Mouse (Mus musculus) liver, embryonic 16.5 days (tissue): ENCODE measurements around the gene Cyb561d2. TPM values are rescaled to one million over a fixed set of nuclear protein-coding genes. Genes with fewer than 3 reads are reported as not detected.

ENCODE experiments used
- ATAC-seq: fragments of 200-750 bp; cut with Nextera tagmentation; 2 replicates; pipeline ENCODE4 v1.8.0; 2017; ENCODE audit warnings: low read depth, mild to moderate bottlenecking, moderate number of reproducible peaks, moderate library complexity
- H3K27ac ChIP-seq: fragments of 300-500 bp; sonication (generic); 2 replicates; pipeline ENCODE4 v1.5.1; 2014; ENCODE audit warnings: mild to moderate bottlenecking, low read length
- H3K27me3 ChIP-seq: fragments of 300-500 bp; sonication (generic); 2 replicates; pipeline ENCODE4 v1.6.1; 2014; ENCODE audit warnings: low read depth, low read length, mixed read lengths; ENCODE audit not compliant: control insufficient read depth, insufficient read depth
- H3K36me3 ChIP-seq: fragments of 300-500 bp; sonication (generic); 2 replicates; pipeline ENCODE4 v1.6.1; 2014; ENCODE audit warnings: mild to moderate bottlenecking; ENCODE audit not compliant: control insufficient read depth, insufficient read depth
- H3K4me1 ChIP-seq: fragments of 300-500 bp; sonication (generic); 2 replicates; pipeline ENCODE4 v1.6.1; 2014; ENCODE audit warnings: low read depth, low read length, mixed read lengths; ENCODE audit not compliant: control insufficient read depth
- H3K4me2 ChIP-seq: fragments of 300-500 bp; sonication (generic); 2 replicates; pipeline ENCODE4 v1.6.1; 2014; ENCODE audit warnings: low read depth, low read length, mixed read lengths
- H3K4me3 ChIP-seq: fragments of 300-500 bp; sonication (generic); 2 replicates; pipeline ENCODE4 v1.5.1; 2014; ENCODE audit warnings: low read depth, mild to moderate bottlenecking, low read length
- H3K9ac ChIP-seq: fragments of 300-500 bp; sonication (generic); 2 replicates; pipeline ENCODE4 v1.6.1; 2014; ENCODE audit warnings: low read depth, low read length
- H3K9me3 ChIP-seq: fragments of 300-500 bp; sonication (generic); replicated peaks from 2 replicates; pipeline ENCODE4 v1.6.1; 2016; ENCODE audit warnings: low read length; ENCODE audit not compliant: control insufficient read depth
- WGBS: fragments of 180-500 bp; shearing (Covaris S2); extraction: QIAGEN DNeasy Blood & Tissue Kit; methylation state at CpG from one replicate; pipeline ENCODE4 v1.1.7; 2014; ENCODE audit not compliant: insufficient replicate concordance; 5-methylcytosine and 5-hydroxymethylcytosine counted together
- polyA plus RNA-seq: library from polyadenylated mRNA; unstranded; fragments of >200 nt; fragmentation: Nextera tagmentation; extraction: Ambion mirVana; gene quantifications from 2 replicates; pipeline ENCODE4 v1.2.1, GENCODE M21; 2015

The Cyb561d2 gene
- polyA plus RNA-seq, 1 experiment from 2014 or later, result 11.2 TPM

- H3K27ac ChIP-seq, result no peak overlapping the region
- peaks cover 41% of the 10 kb centered on the region for H3K4me1 ChIP-seq
- WGBS, result 78% methylated on average over 10 of the region's 10 CpGs
- no peaks in the 10 kb centered on the region; the same call in 1 of the 2 replicates for H3K36me3 ChIP-seq
- no peak for ATAC-seq
- H3K9me3 ChIP-seq, result no peaks in the 10 kb centered on the region
- H3K9ac ChIP-seq, result no peak overlapping the region
- H3K4me2 ChIP-seq, result no peak overlapping the region
- H3K27me3 ChIP-seq, result peaks cover 20% of the 10 kb centered on the region; the same call in 1 of the 2 replicates
- no peak overlapping the region for H3K4me3 ChIP-seq
Measured at GRCm38 (mm10) chr9:107548820-107549219, 6.8 kb upstream of the Cyb561d2 start.

GRCm38 (mm10) chr9:107547957-107548356, 6.0 kb upstream of the Cyb561d2 start:
- H3K9ac ChIP-seq, result no peak overlapping the region
- no peak overlapping the region for H3K27ac ChIP-seq
- H3K27me3 ChIP-seq, result peaks cover 20% of the 10 kb centered on the region; the same call in 1 of the 2 replicates
- H3K4me2 ChIP-seq, result no peak overlapping the region
- H3K36me3 ChIP-seq, result no peaks in the 10 kb centered on the region; the same call in 1 of the 2 replicates
- H3K4me3 ChIP-seq, result no peak overlapping the region
- H3K4me1 ChIP-seq, result peaks cover 35% of the 10 kb centered on the region
- WGBS, result 53% methylated on average over 5 of the region's 5 CpGs
- ATAC-seq, result no peak
- H3K9me3 ChIP-seq, result no peaks in the 10 kb centered on the region

- peak within 1 kb of the TSS; percentile 49 for H3K4me2 ChIP-seq
- no peak within 1 kb of the TSS for H3K27ac ChIP-seq
- no peaks in the 10 kb centered on the region for H3K9me3 ChIP-seq
- no peaks in the 10 kb centered on the region; the same call in 1 of the 2 replicates for H3K36me3 ChIP-seq
- H3K27me3 ChIP-seq, result peaks cover 18% of the 10 kb centered on the region; the same call in 1 of the 2 replicates
- 2% methylated on average over 20 of the region's 20 CpGs for WGBS
- peak; percentile 67 for ATAC-seq
- peaks cover 37% of the 10 kb centered on the region for H3K4me1 ChIP-seq
- no peak within 1 kb of the TSS for H3K9ac ChIP-seq
- H3K4me3 ChIP-seq, result 0 out of 2 replicates have a peak within 1 kb of the TSS, but pooled peaks have one; percentile 15
Measured at GRCm38 (mm10) chr9:107547026-107547425, 5.0 kb upstream of the Cyb561d2 start, which contains the start of gene Zmynd10. Gene Zmynd10 (plus strand): TSS chr9:107547298.

GRCm38 (mm10) chr9:107545602-107546001, 3.6 kb upstream of the Cyb561d2 start:
- Histone ChIP-seq H3K9me3 (no peaks in the 10 kb centered on the region), H3K4me1 (peaks cover 32% of the 10 kb centered on the region), H3K27me3 (peaks cover 10% of the 10 kb centered on the region; the same call in 1 of the 2 replicates), H3K36me3 (no peaks in the 10 kb centered on the region; the same call in 1 of the 2 replicates), H3K4me2 (no peak overlapping the region), H3K9ac (no peak overlapping the region), H3K27ac (no peak overlapping the region), H3K4me3 (no peak overlapping the region)
- ATAC-seq, result no peak
- WGBS, result 7% methylated on average over 3 of the region's 3 CpGs

- H3K27me3 ChIP-seq, result 0 out of 2 replicates have a peak, but pooled peaks cover 7% of the 10 kb centered on the region
- no peak overlapping the region for H3K4me2 ChIP-seq
- no peaks in the 10 kb centered on the region for H3K9me3 ChIP-seq
- H3K27ac ChIP-seq, result no peak overlapping the region
- H3K4me3 ChIP-seq, result no peak overlapping the region
- no peak overlapping the region for H3K9ac ChIP-seq
- H3K36me3 ChIP-seq, result no peaks in the 10 kb centered on the region; the same call in 1 of the 2 replicates
- H3K4me1 ChIP-seq, result peaks cover 32% of the 10 kb centered on the region
- WGBS, result 81% methylated on average over 10 of the region's 10 CpGs
- ATAC-seq, result no peak
Measured at GRCm38 (mm10) chr9:107545199-107545598, 3.2 kb upstream of the Cyb561d2 start.

GRCm38 (mm10) chr9:107544729-107545128, 2.7 kb upstream of the Cyb561d2 start:
- ATAC-seq, result no peak
- Histone ChIP-seq H3K9me3 (no peaks in the 10 kb centered on the region), H3K4me3 (no peak overlapping the region), H3K36me3 (peaks cover 3% of the 10 kb centered on the region; the same call in 1 of the 2 replicates), H3K27me3 (0 out of 2 replicates have a peak, but pooled peaks cover 4% of the 10 kb centered on the region), H3K27ac (no peak overlapping the region), H3K4me1 (peaks cover 32% of the 10 kb centered on the region), H3K9ac (no peak overlapping the region), H3K4me2 (no peak overlapping the region)
- 86% methylated on average over 12 of the region's 12 CpGs for WGBS

- WGBS, result 89% methylated on average over 17 of the region's 17 CpGs
- Histone ChIP-seq H3K36me3 (peaks cover 7% of the 10 kb centered on the region), H3K4me1 (peaks cover 32% of the 10 kb centered on the region), H3K27ac (no peak overlapping the region), H3K9ac (no peak overlapping the region), H3K4me3 (no peak overlapping the region), H3K9me3 (no peaks in the 10 kb centered on the region), H3K4me2 (no peak overlapping the region), H3K27me3 (0 out of 2 replicates have a peak, but pooled peaks cover under 1% of the 10 kb centered on the region)
- ATAC-seq, result no peak
Measured at GRCm38 (mm10) chr9:107544196-107544700, 2.3 kb upstream of the Cyb561d2 start.

- WGBS, result 79% methylated on average over 11 of the region's 11 CpGs
- no peak for ATAC-seq
- H3K27me3 ChIP-seq, result no peaks in the 10 kb centered on the region
- H3K4me1 ChIP-seq, result peaks cover 32% of the 10 kb centered on the region
- no peaks in the 10 kb centered on the region for H3K9me3 ChIP-seq
- peaks cover 14% of the 10 kb centered on the region for H3K36me3 ChIP-seq
- H3K9ac ChIP-seq, result no peak overlapping the region
- H3K4me2 ChIP-seq, result no peak overlapping the region; the same call in 1 of the 2 replicates
- no peak overlapping the region for H3K27ac ChIP-seq
- no peak overlapping the region for H3K4me3 ChIP-seq
Measured at GRCm38 (mm10) chr9:107543299-107543698, 1.3 kb upstream of the Cyb561d2 start.

GRCm38 (mm10) chr9:107542721-107543120, 728 bp upstream of the Cyb561d2 start:
- H3K4me3 ChIP-seq, result peak overlapping the region; percentile 77
- H3K4me1 ChIP-seq, result peaks cover 32% of the 10 kb centered on the region
- H3K9me3 ChIP-seq, result no peaks in the 10 kb centered on the region
- peak overlapping the region; percentile 67; the same call in 1 of the 2 replicates for H3K9ac ChIP-seq
- H3K27ac ChIP-seq, result no peak overlapping the region; the same call in 1 of the 2 replicates
- H3K4me2 ChIP-seq, result peak overlapping the region; percentile 84
- peaks cover 20% of the 10 kb centered on the region for H3K36me3 ChIP-seq
- WGBS, result 40% methylated on average over 8 of the region's 8 CpGs
- ATAC-seq, result no peak
- H3K27me3 ChIP-seq, result no peaks in the 10 kb centered on the region
